Mouse (Mus musculus) cerebellum, adult 11-12 months (tissue): ENCODE results near the gene Bin2.

ENCODE experiments used
- DNase-seq: peaks from one replicate; pipeline ENCODE4 v3.0.0; 2022

Bin2 gene

DNA sequence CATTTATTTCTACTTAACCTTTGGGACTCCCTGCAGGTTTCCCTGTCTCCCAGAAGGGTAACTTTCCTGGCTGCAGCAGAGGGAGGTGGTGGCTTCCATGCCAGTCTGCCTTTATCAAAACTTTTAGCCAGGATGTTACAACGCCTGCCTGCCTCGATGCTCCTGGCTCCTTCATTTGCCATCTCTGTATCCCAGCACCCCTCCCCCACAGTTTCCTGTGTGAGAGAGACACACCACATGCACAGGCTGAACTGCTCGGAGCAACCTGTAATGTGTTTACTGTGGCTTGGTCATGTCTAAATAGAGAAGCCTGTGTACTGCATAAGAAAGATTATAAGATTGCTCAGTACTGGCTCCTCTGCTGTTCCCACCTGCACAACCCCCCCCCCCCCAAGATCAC lies 11.0 kb upstream of the Bin2 start:
- DNase-seq, result no peak

DNA sequence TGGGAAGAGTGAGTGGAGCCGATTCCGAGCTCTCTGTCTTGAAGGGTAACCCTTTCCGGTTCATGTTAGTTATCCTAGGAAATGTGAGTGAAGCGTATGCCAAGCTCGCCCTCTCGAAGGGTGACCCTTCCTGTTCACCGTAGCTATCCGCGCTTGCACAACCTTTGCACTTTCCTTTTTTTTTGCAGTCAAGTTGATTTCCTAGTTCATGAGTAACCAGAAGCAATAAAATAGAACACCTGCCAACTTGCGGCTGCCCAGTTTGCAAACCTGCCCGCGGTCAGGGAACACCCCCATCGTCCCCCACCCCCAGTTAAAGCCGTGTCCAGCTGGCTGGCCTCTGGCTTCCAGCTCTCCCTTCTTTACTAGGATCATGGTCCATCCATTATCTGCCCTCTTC lies 9.7 kb upstream of the Bin2 start:
- DNase-seq, result no peak

DNA sequence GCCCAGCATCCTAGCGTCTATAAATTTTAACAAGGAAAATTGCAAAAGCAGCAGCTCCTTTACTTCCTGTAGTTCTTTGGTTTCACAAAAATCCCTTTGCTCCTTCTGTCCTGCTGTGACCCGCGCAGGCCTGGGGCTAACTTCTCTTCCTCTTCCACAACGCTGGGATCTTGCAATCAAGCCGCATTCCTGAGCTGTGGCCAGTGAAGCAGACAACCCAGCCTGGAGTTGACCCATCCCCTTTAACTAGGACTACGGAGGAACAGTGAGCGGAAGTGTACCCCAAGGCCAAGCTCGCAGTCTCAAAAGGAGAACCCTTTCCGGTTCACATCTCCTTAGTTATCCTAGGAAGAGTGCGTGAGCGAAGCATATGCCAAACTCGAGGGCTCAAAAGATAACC lies 9.2 kb upstream of the Bin2 start:
- DNase-seq, result no peak

DNA sequence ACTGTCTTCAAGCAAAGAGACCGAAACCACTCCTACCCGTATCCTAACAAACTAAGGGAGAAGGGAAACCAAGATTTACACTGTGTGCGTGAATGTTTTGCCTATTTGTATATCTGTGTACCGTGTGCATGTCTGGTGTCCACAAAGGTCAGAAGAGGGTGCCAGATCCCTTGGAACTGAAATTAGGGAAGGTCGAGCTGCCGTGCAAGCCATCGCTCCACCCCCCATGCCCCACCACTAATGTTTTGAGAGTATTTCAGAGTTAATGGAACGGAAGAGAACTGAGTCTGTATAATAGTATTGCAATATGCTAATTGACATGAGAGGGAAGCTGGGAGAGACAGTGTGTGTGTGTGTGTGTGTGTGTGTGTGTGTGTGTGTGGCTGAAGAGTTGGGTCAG lies 8.3 kb upstream of the Bin2 start:
- DNase-seq, result no peak

DNA sequence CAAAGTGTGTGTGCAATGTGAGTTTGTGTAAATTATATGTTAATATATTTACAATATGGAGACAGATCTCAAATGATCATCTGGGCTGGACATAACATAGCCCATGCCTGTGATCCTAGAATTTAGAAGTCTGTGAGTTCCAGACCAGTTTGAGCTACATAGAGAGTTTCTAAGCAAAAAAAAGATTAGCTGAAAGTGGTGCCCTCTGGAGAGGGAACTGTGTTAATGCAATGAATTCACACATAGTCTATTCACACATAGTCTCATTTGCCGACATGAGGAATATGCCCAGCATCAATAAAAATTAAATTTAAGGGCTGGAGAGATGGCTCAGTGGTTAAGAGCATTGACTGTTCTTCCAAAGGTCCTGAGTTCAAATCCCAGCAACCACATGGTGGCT lies 7.2 kb upstream of the Bin2 start:
- DNase-seq, result no peak

DNA sequence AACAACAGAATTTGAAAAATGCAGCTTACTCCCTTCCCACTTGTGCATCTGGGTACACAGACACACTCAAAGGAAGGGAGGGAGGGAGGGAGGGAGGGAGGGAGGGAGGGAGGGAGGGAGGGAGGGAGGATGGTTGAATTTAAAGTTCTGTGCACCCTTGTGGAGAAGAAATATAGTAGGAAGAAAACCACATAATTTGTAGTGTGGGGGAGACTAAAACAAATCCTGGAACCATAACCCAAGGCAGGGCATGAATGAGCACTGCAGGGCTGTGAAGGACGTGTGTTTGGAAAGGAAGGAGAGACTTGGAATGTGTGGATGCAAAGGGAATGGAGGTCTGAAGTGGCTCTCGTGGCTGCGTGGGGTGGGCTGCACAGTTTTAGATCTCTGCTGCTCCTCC lies 6.1 kb upstream of the Bin2 start:
- DNase-seq, result no peak

DNA sequence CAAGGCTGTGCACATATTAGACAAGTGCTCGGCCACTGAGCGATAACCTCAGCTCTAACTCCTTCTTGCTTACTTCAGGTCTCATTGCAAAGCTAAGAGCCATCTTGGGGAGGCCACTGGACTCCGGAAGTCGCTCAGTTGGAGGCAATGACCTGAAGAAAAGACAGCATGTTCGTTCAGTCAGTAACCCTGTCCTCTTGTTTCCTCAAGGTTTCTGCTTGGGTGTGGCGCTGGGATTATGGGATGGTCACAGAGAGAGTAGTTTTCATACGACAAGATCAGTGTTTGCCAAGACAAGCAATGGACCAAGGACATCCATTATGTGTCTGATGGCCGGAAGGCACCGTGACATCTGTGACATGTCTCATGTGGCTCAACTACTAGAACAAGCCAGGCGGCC lies 5.2 kb upstream of the Bin2 start:
- DNase-seq, result no peak

DNA sequence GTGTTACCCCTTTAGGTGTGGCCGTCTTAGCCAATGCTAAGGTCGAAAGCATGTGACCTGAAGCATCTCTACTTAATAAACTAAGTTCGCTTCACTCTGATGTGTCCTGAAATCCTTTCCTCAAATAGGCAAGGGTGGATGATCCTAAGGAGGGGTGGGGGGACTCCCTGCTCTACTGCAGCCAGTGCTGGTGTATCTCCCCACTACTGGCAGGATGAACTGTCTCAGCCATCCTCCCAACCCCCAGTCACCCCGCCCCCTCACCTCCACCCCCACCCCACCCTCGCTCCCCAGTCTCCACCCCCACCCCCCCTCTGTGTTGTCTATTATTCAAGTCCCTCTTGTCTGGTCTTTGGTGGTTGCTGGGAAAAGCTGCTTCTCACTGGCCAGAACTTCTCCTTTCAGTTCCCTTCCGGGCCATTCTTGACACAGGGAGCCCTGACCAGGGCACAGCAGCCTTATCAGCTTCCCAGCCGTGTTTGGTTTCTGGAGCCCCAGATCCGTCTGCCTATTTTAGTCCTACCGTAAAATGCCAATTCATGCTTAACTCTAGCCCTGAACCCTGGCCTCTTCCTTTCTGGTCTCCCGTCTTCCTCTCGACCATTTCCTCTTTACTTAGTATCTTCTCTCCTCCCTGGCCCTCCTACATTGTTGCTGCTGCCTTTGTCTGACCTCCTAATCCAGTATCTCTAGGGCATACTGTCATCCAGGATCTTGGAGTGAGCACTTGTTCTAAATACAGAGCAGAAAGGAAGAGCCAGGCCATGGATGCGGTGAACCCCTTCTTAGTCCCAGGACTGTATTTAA lies 4.4 kb upstream of the Bin2 start:
- no peak for DNase-seq

DNA sequence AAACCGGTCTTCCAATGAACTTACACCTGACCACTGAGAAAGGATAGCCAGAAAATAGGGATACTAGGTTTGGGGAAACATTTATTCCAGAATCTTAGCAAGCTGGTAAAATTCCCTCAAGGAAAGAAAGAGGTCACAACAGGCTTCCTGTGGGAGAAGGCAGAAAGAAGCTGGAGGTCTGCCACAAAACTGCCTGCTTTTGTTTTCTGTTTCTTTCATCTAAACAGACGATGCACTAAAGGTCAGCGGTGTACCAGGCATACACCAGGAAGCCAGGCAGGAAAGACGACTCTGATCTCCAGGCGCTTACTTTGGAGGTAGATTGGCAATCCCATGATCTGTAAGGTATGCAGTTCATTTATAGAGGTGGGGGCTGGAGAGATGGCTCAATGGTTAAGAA lies 1.5 kb upstream of the Bin2 start:
- DNase-seq, result no peak

DNA sequence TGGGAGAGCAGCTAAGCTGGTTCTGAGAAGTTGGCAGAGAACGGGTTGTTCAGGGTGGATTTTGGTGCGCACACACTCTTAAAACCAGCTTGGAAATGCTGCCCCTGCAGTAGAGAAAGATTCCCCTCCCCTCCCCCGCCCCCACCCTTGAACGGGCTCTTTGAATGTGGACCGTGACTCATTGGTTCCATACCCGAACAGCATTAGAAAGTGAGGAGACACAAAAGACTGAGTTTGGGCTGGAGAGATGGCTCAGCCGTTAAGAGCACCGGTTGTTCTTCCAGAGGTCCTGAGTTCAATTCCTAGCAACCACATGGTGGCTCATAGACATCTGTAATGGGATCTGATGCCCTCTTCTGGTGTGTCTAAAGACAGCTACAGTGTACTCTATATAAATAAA lies 651 bp upstream of the Bin2 start:
- DNase-seq, result no peak

DNA sequence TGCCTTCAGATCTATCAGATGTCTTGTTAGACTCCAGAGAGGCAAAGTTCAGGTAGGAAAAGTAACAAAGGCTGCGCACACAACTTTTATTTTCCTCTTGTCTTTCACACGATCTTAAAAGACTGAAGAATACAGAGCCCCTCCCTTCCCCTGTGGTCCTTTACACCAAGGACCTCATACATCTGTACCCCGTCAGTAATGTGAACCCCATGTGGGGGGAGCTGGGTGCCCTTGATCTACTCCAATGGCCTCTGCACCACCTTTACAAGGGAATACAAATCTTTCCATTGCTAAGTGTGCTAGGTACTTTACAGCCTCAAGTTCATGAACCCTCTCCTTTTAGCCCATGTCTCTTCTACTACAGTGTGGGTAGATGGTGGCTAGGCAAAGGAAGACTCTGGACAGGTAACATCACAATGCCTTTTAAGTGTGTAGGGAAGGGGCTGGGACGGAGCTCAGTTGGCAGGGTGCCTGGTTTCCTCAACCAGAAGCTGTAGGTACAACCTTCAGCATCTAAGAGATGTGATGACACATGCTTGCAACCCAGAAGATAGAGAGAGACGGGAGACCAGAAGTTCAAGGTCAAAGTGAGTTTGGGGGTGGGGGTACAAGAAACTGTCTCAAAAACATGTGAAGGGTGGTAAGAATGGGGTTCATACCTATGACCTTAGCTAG lies 1.3 kb downstream of the Bin2 start:
- no peak for DNase-seq

DNA sequence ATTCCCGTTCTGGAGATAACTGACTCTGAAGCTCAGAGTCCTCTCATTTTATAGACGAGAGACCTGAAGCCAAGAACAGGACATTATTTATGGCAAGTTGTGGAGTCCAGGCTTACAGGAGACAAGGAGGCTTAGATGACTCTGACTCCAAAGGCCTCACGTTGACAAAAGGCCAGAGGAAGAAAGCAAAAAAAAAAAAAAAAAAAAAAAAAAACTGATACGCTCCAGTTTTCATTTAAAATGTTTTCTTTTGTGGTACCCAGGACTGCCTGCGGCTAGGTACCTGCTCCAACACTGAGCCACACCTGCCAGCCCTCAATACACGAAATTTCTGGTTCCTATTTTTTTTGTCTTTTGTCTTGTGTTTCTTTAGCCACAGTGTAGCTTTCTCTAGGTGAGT lies 1.9 kb downstream of the Bin2 start:
- DNase-seq, result no peak

DNA sequence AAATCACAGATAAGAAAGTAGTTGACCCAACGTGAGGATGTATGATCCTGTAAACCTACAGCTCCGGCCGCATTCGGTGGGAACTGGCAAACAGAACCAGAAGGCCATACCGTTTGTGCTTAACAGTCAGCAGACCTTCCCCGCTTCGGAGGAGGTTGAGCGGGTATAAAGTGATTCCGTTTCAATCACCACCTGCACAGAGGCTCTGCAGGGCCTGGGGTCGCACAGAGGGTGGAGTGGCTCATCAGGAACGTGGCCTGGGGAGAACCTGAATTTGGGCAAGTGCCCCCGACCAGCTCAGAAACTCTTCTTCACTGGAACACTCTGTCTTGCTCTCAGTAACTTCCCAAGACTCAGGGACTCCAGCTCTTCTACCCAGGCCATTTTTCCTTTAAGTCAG lies 2.5 kb downstream of the Bin2 start:
- DNase-seq, result no peak

DNA sequence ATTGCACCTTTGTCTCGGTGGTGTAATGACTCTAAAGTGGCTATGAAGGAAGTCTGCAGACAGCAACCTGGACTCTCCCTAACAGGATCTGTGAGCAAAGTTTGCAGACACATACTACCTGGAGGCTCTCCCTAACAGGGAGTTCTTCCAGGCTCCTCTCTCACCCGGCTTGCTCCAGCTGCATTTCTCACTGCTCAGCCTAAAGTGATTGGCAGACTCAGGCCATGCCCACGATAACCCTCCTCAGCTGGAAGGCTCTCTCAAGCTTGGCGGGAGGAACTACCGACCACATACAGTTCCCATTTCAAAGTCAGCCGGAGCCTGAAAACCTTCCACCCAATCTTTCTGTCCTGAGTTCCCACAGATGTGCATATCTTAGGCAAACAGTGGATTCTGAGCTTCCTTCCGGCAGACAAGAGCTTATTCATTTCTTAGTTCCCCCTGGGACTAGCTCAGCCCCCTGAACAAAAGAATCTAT lies 3.1 kb downstream of the Bin2 start:
- DNase-seq, result no peak

DNA sequence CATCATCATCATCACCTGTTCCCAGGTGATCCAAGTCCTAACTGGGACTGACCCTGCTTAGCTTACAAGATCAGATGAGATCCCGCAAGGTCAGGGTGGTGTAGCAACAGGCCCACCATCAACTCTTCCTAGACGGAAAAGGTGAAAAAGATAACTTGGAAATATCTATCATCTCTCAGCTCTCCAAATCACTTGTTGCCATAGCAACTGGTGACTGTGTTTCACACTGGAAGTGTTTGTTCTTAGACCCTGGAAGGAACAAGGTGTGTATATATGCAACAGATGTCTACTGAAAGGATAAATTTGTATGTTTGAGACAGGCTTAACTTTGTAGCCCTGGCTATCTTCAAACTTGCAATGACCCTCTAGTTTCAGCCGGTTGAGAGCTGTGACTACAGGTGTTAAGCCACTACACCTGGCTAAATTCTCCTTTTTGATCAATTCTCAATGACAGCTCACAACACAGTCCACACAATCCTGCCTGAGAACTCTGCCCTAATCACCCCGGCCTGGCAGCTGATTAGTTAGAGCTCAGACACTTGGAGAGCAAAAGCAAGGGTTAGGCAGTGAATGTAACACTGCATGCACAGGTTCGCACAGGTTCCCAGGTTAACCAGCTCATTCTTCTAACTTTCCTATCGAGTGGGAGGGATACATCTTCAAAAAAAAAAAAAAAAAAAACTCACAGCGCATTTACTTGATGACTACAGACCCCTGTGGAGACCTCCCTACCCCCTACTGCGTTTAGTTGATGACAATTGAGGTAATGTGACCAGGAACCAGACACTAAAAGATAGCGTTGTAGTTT lies 3.7 kb downstream of the Bin2 start:
- no peak for DNase-seq

DNA sequence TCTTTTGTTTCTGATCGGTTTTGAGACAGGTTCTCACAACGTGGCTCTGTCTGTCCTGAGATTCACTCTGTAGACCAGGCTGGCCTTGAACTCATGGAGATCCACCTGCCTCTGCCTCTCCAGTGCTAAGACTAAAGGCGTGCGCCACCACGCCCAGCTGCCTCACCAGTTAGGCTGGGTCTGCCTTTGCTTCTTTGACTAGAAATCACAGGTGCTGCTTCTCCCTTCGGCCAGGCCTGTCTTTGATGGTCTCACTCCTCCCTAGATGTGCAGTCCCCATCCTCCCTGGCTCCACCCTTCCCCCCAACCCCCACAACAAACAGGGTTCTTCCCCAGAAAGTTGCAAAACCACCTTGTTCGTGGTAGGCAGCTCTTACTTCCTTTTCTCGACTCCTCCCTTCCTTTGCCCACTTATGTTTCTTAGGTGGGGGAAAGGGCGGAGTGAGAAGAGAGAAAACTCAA lies 4.5 kb downstream of the Bin2 start:
- DNase-seq, result no peak

DNA sequence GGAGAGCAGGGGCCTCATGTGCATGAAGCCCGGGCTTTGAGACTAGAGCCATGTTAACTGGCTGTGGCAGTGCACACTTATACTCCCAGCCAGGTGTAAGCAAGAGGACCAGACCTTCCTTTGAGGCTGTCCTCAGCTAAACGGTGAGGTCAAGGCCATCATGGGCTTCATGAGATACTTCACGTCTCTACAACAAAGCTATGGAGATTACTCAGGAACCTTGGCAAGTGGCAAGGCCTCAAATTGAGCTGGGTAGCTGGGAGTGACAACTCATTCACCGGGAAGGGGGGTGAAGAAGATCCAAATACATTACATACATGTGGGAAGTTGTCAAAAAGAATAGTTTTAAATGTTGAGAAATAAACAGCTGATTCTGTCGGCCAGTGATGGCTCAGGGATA lies 8.5 kb downstream of the Bin2 start:
- DNase-seq, result no peak

DNA sequence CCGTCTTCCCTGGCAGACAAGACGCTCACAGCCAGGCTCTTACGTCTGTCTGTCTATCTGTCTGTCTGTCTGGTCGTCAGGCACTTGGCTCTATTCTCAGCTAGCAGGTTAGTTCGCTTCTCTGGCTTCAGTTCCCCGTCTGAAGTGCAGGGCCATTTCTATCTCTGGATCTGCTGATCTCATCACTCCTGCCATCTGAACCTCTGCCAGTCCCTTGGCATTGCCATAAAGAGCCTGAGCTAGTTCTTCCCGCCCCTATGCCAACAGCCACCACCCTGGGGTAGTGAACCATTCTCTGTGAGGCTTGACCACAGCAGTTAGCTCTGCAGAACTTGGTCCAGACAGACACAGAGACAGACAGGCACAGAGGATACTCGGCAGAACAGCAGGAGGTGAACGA lies 9.0 kb downstream of the Bin2 start:
- DNase-seq, result peak; percentile 48

DNA sequence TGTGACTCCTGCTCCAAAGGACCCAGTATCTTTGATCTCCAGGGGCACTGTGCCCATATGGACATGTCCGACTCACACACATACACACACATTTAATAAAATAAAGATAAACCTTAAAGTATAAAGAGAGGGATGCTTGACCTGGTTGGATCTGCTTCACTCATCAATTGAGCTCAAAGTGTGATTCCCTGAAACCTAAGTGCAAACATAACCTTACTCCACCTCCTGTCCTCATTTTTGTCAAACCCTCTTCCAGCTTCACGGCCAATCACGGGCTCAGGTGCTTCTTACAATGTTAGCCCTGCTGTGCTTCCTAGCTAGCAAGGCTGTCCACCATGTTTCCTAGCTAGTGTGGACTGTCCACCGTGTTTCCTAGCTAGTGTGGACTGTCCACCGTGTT lies 14.2 kb downstream of the Bin2 start:
- no peak for DNase-seq

DNA sequence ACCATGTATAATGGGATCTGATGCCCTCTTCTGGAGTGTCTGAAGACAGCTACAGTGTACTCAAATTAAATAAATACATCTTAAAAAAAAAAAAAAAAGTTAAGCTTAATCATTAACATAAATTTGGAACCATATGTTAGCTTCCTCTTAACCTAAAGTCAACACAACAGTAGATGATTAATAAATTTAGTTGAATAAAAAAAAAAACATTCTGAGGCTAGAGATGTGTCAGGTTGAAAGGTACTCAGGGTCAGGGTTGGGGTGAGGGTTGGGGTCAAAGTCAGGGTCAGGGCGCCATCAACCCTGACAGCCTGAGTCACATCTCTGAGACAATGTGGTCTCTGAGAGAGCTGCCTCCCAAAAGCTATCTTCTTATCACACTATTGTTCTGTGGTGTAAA lies 15.1 kb downstream of the Bin2 start:
- DNase-seq, result no peak

DNA sequence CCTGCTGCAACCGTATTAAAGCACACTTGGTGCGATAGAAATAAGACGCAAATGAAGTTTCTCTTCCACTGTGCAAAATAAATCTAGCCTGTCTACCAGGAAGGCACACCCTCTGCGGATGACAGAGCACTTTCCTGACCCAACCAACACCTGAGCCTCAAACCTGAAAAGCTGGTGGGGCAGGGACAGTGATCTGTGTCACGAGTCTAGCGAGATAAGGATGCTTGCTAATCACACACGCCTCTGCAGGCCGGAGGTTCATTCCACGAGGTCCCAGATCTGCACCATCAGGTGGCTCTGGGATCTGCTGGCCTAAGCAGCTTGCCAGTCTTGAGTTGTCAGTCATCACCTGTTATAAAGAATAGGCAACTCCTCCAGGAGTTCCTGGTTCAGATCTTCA lies 17.7 kb downstream of the Bin2 start:
- DNase-seq, result no peak

DNA sequence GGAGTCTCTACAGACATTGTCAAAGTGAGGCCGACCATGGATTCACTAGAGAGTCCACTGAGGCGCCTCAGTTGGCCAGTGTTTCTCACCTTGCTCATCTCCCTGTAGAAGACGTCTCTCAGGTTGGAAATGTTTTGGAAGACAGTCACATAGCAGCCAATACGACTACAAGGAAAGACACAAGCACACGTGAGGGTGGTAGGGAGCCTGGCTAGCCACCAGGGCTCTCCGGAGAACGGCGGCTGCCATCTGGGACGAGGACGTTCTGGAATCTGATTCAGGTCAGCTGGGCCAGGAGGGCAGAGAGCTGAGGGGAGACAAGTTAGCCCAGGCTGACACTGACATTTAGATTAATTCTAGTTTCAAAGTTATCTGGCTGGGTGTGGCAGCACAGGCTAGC lies 19.2 kb downstream of the Bin2 start:
- peak; percentile 43 for DNase-seq

DNA sequence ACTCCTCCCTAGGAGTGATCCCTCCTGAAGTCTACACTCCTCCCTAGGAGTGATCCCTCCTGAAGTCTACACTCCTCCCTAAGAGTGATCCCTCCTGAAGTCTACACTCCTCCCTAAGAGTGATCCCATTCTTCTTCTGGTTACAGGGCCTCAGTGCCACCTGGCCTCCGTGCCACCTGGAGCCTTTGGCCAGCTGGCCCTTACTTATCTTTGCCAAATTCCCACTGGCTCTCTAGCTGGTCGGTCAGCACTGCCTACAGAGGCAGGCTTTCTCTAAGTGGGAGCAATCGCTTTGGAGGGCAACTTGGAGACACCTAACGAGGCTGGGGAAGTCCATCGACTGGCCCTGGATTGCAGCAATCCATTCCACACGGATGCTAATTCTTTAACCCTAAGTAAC lies 23.2 kb downstream of the Bin2 start:
- peak; percentile 81 for DNase-seq

DNA sequence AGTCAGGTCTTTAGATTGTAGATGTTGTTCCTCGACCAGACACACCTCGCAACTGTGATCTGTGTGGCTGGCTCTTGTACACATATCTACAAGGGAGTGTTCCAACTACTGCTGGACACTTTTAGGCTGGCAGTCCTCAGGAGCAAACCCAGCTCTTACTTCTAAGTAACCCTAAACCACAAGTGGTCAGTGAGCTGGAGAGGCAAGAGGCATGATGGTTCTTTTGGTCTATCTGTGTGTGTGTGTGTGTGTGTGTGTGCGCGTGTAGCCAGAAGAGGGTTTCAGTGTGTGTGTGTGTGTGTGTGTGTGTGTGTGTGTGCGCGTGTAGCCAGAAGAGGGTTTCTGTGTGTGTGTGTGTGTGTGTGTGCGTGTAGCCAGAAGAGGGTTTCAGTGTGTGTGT lies 26.9 kb downstream of the Bin2 start:
- DNase-seq, result no peak
